Mouse (Mus musculus) Patski (cell line): ENCODE measurements around the gene Pde3a. TPM values are rescaled to one million over a fixed set of nuclear protein-coding genes. Genes with fewer than 3 reads are reported as not detected.

ENCODE experiments used
- ATAC-seq: fragments of 100-300 bp; one replicate; pipeline ENCODE4 v1.8.0; 2021
- CTCF ChIA-PET: fragments of 350-600 bp; sonication (Branson Sonifier 250); formaldehyde crosslinking; loops from one replicate; lab custom pipeline; 2022; ENCODE audit warnings: inconsistent platforms; lab: Charles Lee
- POLR2A ChIA-PET: fragments of 350-600 bp; sonication (Branson Sonifier 250); formaldehyde crosslinking; loops from one replicate; lab custom pipeline; 2022; ENCODE audit warnings: antibody characterized with exemption, inconsistent platforms; lab: Charles Lee
- DNase-seq: peaks from one replicate; pipeline ENCODE4 v3.0.0-alpha.2; 2011; ENCODE audit warnings: low read depth, low spot score
- H3K27me3 ChIP-seq: fragments of 371-371 bp; one replicate; pipeline ENCODE4 v1.5.1; 2021
- CTCF ChIP-seq: fragments of 100-300 bp; IDR thresholded peaks from one replicate; pipeline ENCODE4 v1.5.1; 2021
- in situ Hi-C: fragments of 300-500 bp; cut with MboI; formaldehyde crosslinking; loops from 3 replicates; pipeline ENCODE4 v1.11.1; 2018; ENCODE audit warnings: low pct_unique_long_range_greater_than_20kb, mixed read lengths
- polyA plus RNA-seq: library from polyadenylated mRNA; unstranded; gene quantifications from one replicate; pipeline ENCODE4 v1.2.3, GENCODE M21; 2021

Gene Pde3a
- polyA plus RNA-seq, 1 experiment from 2014 or later = 0.32 TPM

GRCm38 (mm10) chr6:141352277-141352676 is 103.2 kb downstream of the Pde3a start:
- ATAC-seq (no peak), DNase-seq (no peak)
- no peaks in the 10 kb centered on the region for H3K27me3 ChIP-seq
- no peak for TF ChIP-seq CTCF
- in situ Hi-C loops = no loop called here
- CTCF ChIA-PET = no interaction called here
- POLR2A ChIA-PET = no interaction called here

GRCm38 (mm10) chr6:141363664-141364063 is 114.6 kb downstream of the Pde3a start:
- no peak for TF ChIP-seq CTCF
- in situ Hi-C loops = no loop called here
- DNase-seq (no peak), ATAC-seq (no peak)
- no peaks in the 10 kb centered on the region for H3K27me3 ChIP-seq
- ChIA-PET POLR2A (interaction anchor here (0.5 kb wide), 1 partner anchor 214 kb away, joined by 3 read pairs; no protein-coding TSS in a partner anchor), CTCF (no interaction called here)

GRCm38 (mm10) chr6:141367037-141367436 is 118.0 kb downstream of the Pde3a start:
- no peak for TF ChIP-seq CTCF
- CTCF ChIA-PET = no interaction called here
- no peaks in the 10 kb centered on the region for H3K27me3 ChIP-seq
- in situ Hi-C loops = no loop called here
- no peak for DNase-seq
- POLR2A ChIA-PET = no interaction called here
- no peak for ATAC-seq

GRCm38 (mm10) chr6:141372697-141373096 is 123.6 kb downstream of the Pde3a start:
- DNase-seq (no peak), ATAC-seq (no peak)
- POLR2A ChIA-PET = no interaction called here
- CTCF ChIA-PET = no interaction called here
- in situ Hi-C loops = no loop called here
- no peak for TF ChIP-seq CTCF
- H3K27me3 ChIP-seq = no peaks in the 10 kb centered on the region

- ChIA-PET POLR2A (no interaction called here), CTCF (interaction anchor here (1.4 kb wide), 1 partner anchor 25 kb away, joined by 3 read pairs; no protein-coding TSS in a partner anchor)
- no peak for ATAC-seq
- TF ChIP-seq CTCF = no peak
- no peak for DNase-seq
- H3K27me3 ChIP-seq = no peaks in the 10 kb centered on the region
- in situ Hi-C loops = no loop called here
Observed at GRCm38 (mm10) chr6:141374469-141375057, 125.5 kb downstream of the Pde3a start.

- CTCF ChIA-PET = interaction anchor here (1.4 kb wide), 1 partner anchor 24 kb away, joined by 3 read pairs; no protein-coding TSS in a partner anchor
- TF ChIP-seq CTCF = no peak
Observed at GRCm38 (mm10) chr6:141375155-141375554, 126.1 kb downstream of the Pde3a start.

GRCm38 (mm10) chr6:141380927-141381326 is 131.9 kb downstream of the Pde3a start:
- CTCF ChIA-PET = no interaction called here
- in situ Hi-C loops = no loop called here
- DNase-seq = no peak
- TF ChIP-seq CTCF = no peak
- ATAC-seq = no peak
- H3K27me3 ChIP-seq = no peaks in the 10 kb centered on the region
- POLR2A ChIA-PET = no interaction called here

More at GRCm38 (mm10) chr6:141375155-141375554, 126.1 kb downstream of the Pde3a start:
- H3K27me3 ChIP-seq = no peaks in the 10 kb centered on the region
- in situ Hi-C loops = no loop called here
- POLR2A ChIA-PET = no interaction called here
- DNase-seq = no peak
- no peak for ATAC-seq

GRCm38 (mm10) chr6:141381473-141381872 is 132.4 kb downstream of the Pde3a start:
- in situ Hi-C loops = no loop called here
- DNase-seq = no peak
- CTCF ChIA-PET = no interaction called here

GRCm38 (mm10) chr6:141381881-141382370 is 132.9 kb downstream of the Pde3a start:
- no peaks in the 10 kb centered on the region for H3K27me3 ChIP-seq
- in situ Hi-C loops = no loop called here
- ChIA-PET POLR2A (no interaction called here), CTCF (no interaction called here)
- ATAC-seq = no peak
- no peak for TF ChIP-seq CTCF
- DNase-seq = no peak

More at GRCm38 (mm10) chr6:141381473-141381872, 132.4 kb downstream of the Pde3a start:
- POLR2A ChIA-PET = no interaction called here
- no peak for ATAC-seq
- no peaks in the 10 kb centered on the region for H3K27me3 ChIP-seq
- TF ChIP-seq CTCF = no peak

GRCm38 (mm10) chr6:141388104-141388503 is 139.0 kb downstream of the Pde3a start:
- in situ Hi-C loops = no loop called here
- POLR2A ChIA-PET = no interaction called here
- CTCF ChIA-PET = no interaction called here
- DNase-seq = no peak
- H3K27me3 ChIP-seq = no peaks in the 10 kb centered on the region
- ATAC-seq = no peak
- no peak for TF ChIP-seq CTCF

- POLR2A ChIA-PET = no interaction called here
- no peaks in the 10 kb centered on the region for H3K27me3 ChIP-seq
- ATAC-seq (no peak), DNase-seq (no peak)
- in situ Hi-C loops = no loop called here
- CTCF ChIA-PET = interaction anchor here (1.4 kb wide), 1 partner anchor 17 kb away, joined by 3 read pairs; no protein-coding TSS in a partner anchor
- no peak for TF ChIP-seq CTCF
Observed at GRCm38 (mm10) chr6:141395926-141396325, 146.9 kb downstream of the Pde3a start.
